Mouse (Mus musculus): ENCODE measurements around the gene Slc38a2. TPM values are rescaled to one million over a fixed set of nuclear protein-coding genes. Genes with fewer than 3 reads are reported as not detected.
A peak's percentile ranks its signal among the peaks of the same experiment; 100 is the strongest.

Gene Slc38a2
- total RNA-seq, 2 experiments from 2014 or later: 52.6 to 57.4 TPM

GRCm38 (mm10) chr15:96675055-96675454, 24.5 kb downstream of the Slc38a2 start:
- no peak for DNase-seq (ENCODE audit: low spot score in 2 of 2)

- DNase-seq (ENCODE audit: low spot score in 2 of 2): no peak
Measured at GRCm38 (mm10) chr15:96674089-96674488, 25.4 kb downstream of the Slc38a2 start.

DNA sequence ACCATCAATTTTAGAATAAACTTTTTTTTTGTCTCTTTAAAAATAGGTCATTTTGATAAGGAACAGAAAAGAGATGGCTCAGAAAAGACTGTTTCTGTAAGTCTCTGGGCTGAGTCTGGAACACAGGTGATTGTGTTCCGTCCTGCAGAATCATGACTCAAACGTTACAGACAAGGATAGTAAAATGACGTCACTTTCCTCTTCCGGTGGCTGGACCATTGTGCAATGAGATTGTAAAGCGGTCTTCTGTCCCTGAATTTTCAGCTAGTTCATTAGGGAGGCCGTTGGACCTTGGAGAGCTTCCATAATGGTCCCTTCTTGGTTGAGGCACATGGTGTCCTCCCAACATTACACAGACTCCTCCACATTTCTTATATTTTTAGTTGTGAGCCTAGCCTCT, 29.8 kb downstream of the Slc38a2 start:
- no peak for DNase-seq (ENCODE audit: low spot score in 2 of 2)

GRCm38 (mm10) chr15:96666663-96667062, 32.9 kb downstream of the Slc38a2 start:
- peak; percentile 63 to 80 for DNase-seq (ENCODE audit: low spot score in 2 of 2)

GRCm38 (mm10) chr15:96665889-96666288, 33.6 kb downstream of the Slc38a2 start:
- peak; percentile 43 to 84 for DNase-seq (ENCODE audit: low spot score in 2 of 2)

DNA sequence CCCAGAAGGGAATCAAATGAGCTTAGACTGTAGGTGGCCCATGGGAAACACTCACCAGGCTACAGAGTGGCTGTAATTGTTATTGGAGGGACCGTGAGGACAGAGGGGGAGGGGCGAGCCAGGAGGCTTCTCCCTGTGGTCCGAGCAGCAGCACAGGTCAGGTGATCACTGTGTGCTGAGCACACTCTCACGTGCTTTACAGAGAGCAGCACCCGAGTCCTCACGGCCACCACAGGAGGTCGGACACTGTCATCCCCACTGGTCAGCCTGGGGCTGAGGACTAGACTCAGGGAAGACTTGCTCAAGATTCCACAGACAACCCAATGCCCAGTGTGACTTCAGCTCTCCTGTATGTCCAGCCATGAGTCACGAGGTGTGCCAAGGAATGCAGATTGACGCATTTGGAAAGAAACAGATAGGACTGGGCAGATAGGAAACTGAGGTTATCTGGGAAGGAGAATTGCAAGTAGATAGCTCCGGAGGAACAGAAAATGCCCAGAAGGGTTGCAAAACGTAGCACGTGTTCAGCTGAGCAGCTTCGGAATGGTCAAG, 38.9 kb downstream of the Slc38a2 start:
- DNase-seq (ENCODE audit: low spot score in 2 of 2): no peak

GRCm38 (mm10) chr15:96658275-96658602, 41.3 kb downstream of the Slc38a2 start:
- no peak for DNase-seq (ENCODE audit: low spot score in 2 of 2)

- DNase-seq (ENCODE audit: low spot score in 2 of 2): no peak
Measured at GRCm38 (mm10) chr15:96657576-96658274, 41.8 kb downstream of the Slc38a2 start.

GRCm38 (mm10) chr15:96655514-96655913, 44.0 kb downstream of the Slc38a2 start:
- DNase-seq (ENCODE audit: low spot score in 2 of 2): no peak

DNA sequence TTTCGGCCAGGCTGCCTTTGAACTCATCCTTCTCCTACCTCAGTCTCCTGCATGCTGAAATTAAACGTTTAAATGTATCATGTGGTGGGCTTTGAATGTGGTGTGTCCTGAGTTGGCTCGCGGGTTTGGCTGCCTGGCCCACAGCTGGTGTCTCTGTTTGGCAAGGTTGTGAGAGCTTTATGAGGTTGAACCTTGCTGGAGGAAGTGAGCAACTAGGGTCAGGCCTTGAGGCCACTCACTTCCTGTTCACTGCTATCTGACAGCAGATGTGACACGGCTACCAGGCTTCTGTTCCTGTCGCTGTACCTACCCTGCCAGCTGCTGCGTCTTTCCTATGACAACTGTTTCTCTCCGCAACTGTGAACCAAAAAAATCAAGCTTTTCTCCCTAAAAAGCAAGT, 44.8 kb downstream of the Slc38a2 start:
- DNase-seq (ENCODE audit: low spot score in 2 of 2): no peak

- no peak for DNase-seq (ENCODE audit: low spot score in 2 of 2)
Measured at GRCm38 (mm10) chr15:96653011-96653410, 46.5 kb downstream of the Slc38a2 start.

DNA sequence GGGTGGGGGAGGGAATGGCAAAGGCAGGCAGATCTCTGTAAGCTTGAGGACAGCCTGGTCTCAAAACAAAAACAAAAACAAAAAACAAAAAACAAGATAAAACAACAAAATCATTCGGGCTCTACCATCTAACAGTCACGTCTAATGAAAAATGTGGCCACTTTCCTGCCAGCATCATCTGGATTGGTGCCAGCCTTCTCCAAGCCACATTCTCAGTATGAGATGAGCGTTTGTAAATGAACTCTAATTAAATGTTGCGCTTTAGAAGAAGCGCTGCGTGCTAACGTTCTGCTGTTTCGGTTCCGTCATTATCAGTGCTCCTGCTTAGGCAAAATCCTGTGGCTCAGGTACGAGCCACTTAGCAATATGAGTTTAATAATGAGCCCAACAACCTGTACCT, 47.0 kb downstream of the Slc38a2 start:
- peak in 1 of 2 experiments; percentile 60 for DNase-seq (ENCODE audit: low spot score in 2 of 2)

- DNase-seq (ENCODE audit: low spot score in 2 of 2): no peak
Measured at GRCm38 (mm10) chr15:96647376-96647775, 52.2 kb downstream of the Slc38a2 start.

- DNase-seq (ENCODE audit: low spot score in 2 of 2): peak; percentile 56 to 62
Measured at GRCm38 (mm10) chr15:96642436-96643405, 56.8 kb downstream of the Slc38a2 start, which contains the start of gene Slc38a1. Slc38a1 (minus strand) TSS chr15:96642913.

GRCm38 (mm10) chr15:96641821-96642435, 57.6 kb downstream of the Slc38a2 start:
- peak in 1 of 2 experiments; percentile 34 for DNase-seq (ENCODE audit: low spot score in 2 of 2)

- peak; percentile 66 to 72 for DNase-seq (ENCODE audit: low spot score in 2 of 2)
Measured at GRCm38 (mm10) chr15:96641111-96641820, 58.3 kb downstream of the Slc38a2 start.

- DNase-seq (ENCODE audit: low spot score in 2 of 2): peak in 1 of 2 experiments; percentile 37
Measured at GRCm38 (mm10) chr15:96640291-96640985, 59.1 kb downstream of the Slc38a2 start.

GRCm38 (mm10) chr15:96639630-96640029, 59.9 kb downstream of the Slc38a2 start:
- DNase-seq (ENCODE audit: low spot score in 2 of 2): no peak

- peak in 1 of 2 experiments; percentile 44 for DNase-seq (ENCODE audit: low spot score in 2 of 2)
Measured at GRCm38 (mm10) chr15:96638656-96639055, 60.9 kb downstream of the Slc38a2 start.

GRCm38 (mm10) chr15:96638173-96638572, 61.4 kb downstream of the Slc38a2 start:
- DNase-seq (ENCODE audit: low spot score in 2 of 2): no peak

All from layer of hippocampus, postnatal 14 days (tissue).